Mouse (Mus musculus): ENCODE results near the gene Mrps11. TPM values are rescaled to one million over a fixed set of nuclear protein-coding genes. Genes with fewer than 3 reads are reported as not detected.

Gene Mrps11
- polyA plus RNA-seq, 1 experiment from 2014 or later, result 69.2 TPM

Other genes starting within 250 kb of the Mrps11 start
- 21.7 and 24.7 TPM in 2 replicates for gene Ntrk3, start 45.1 kb upstream of the Mrps11 start, polyA plus RNA-seq (2015; fragmentation: Nextera tagmentation; extraction: Ambion mirVana)
- gene Mrpl46, start 412 bp downstream of the Mrps11 start, polyA plus RNA-seq (2015; fragmentation: Nextera tagmentation; extraction: Ambion mirVana), result 54.5 and 54.7 TPM in 2 replicates
- 14.0 and 14.1 TPM in 2 replicates for gene Det1, start 64.1 kb downstream of the Mrps11 start, polyA plus RNA-seq (2015; fragmentation: Nextera tagmentation; extraction: Ambion mirVana)
- gene Aen, start 112.7 kb downstream of the Mrps11 start, polyA plus RNA-seq (2015; fragmentation: Nextera tagmentation; extraction: Ambion mirVana), result 48.5 and 54.0 TPM in 2 replicates
- gene Isg20, start 130.3 kb downstream of the Mrps11 start, polyA plus RNA-seq (2015; fragmentation: Nextera tagmentation; extraction: Ambion mirVana), result 1.1 and 2.7 TPM in 2 replicates